Mouse (Mus musculus): Measurements from ENCODE around the gene Limk1.

GRCm38 (mm10) chr5:134621099-134621640 is 67.2 kb downstream of the Limk1 start:
- no peak for TF ChIP-seq POLR2A (IDR thresholded peaks at IDR 0.05; ENCODE audit: low read depth, low read length)
- TF ChIP-seq CTCF (conservative IDR thresholded peaks at IDR 0.05; ENCODE audit: insufficient read depth, insufficient read length, low read depth, low read length), result no peak

All from kidney, adult 2 months (tissue).